Mouse (Mus musculus): ENCODE measurements around the gene Grik1. TPM values are rescaled to one million over a fixed set of nuclear protein-coding genes. Genes with fewer than 3 reads are reported as not detected.

Gene Grik1
- polyA plus RNA-seq (2011; ENCODE audit: insufficient read length, low read depth, missing spikeins) = 2.4 and 4.3 TPM in 2 replicates

DNA sequence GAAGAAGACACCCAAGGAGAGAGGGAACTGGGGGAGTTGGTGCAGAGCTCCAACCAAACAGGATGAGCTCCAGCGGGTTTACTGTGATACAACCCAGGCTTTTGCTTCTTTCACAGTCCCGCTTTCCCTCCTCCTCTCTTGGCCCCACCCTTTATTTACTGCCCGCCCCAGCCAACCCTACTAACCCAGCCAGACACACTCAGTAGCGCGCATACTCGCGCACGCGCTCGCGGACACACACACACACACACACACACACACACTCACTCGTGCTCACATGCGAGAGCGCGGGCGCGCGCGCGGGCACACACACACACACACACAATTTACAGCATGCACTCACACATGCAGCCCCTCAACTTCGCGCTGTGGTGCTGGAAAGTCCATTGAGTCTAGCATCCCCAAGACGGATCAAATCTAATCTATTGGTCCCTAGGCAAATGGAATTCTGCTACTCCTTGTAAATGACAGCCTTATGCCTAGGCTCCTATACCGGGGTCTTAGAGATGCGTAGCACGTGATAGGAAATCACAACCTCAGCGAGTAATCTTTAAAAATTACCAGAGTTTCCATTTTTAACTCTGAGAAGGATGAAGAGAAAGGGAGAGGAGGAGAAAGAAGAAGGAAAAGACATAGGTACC, at the start of gene Grik1:
Gene Grik1, minus strand, starts transcription at position 134 of the 641 bp plus-strand sequence.
- H3K4me1 ChIP-seq (ENCODE audit: control insufficient read depth, insufficient read depth, low read length) = no peaks in the 10 kb centered on the region
- TF ChIP-seq POLR2A (IDR thresholded peaks at IDR 0.05; ENCODE audit: low read depth, low read length) (no peak), CTCF (IDR thresholded peaks at IDR 0.05; ENCODE audit: borderline replicate concordance, insufficient read depth, low read length) (no peak)
- peak within 1 kb of the TSS; percentile 33 for H3K4me3 ChIP-seq (ENCODE audit: insufficient read depth, low read length)
- no peak within 1 kb of the TSS for H3K27ac ChIP-seq (ENCODE audit: insufficient read depth, low read length)

GRCm38 (mm10) chr16:88294209-88294608, 4.1 kb upstream of the Grik1 start:
- no peaks in the 10 kb centered on the region for H3K4me1 ChIP-seq (ENCODE audit: control insufficient read depth, insufficient read depth, low read length)
- H3K27ac ChIP-seq (ENCODE audit: insufficient read depth, low read length) = no peak overlapping the region
- no peak overlapping the region for H3K4me3 ChIP-seq (ENCODE audit: insufficient read depth, low read length)
- TF ChIP-seq POLR2A (IDR thresholded peaks at IDR 0.05; ENCODE audit: low read depth, low read length) (no peak), CTCF (IDR thresholded peaks at IDR 0.05; ENCODE audit: borderline replicate concordance, insufficient read depth, low read length) (no peak)

DNA sequence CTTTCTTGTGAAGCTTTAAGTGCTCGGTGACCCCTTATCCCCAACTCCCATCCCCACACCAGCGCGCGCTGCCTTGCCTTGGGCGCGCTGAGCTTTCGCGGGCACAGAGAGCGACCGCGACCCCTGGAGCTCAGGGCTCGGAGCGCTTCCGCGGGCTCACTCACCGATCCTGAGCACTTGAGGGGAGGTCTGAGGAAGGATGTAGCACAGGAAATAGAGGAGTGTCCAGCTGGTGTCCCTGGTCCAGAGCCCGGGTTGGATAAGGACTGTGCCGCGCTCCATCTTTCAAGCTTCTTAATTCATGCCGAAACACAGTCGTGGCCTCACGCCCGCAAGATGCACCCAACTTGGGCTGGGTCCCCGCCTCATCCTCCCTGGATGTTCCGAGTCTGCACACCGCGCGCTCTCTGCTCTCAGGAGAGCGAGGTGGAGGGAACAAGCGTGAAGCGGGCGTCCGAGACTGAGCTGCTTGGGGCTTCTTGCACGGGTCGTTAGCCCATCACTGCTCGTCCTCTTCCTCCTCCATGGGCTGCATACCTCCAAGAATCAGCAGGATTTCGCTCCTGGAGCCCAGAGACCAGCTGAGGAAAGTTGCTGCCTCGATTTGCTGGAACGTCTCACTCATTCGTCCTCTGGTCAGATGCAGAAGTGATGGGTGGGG, 514 bp downstream of the Grik1 start:
- Histone ChIP-seq H3K27ac (ENCODE audit: insufficient read depth, low read length) (no peak overlapping the region), H3K4me3 (ENCODE audit: insufficient read depth, low read length) (peak overlapping the region; percentile 33), H3K4me1 (ENCODE audit: control insufficient read depth, insufficient read depth, low read length) (no peaks in the 10 kb centered on the region)
- no peak for TF ChIP-seq CTCF (IDR thresholded peaks at IDR 0.05; ENCODE audit: borderline replicate concordance, insufficient read depth, low read length)
- TF ChIP-seq POLR2A (IDR thresholded peaks at IDR 0.05; ENCODE audit: low read depth, low read length) = no peak

DNA sequence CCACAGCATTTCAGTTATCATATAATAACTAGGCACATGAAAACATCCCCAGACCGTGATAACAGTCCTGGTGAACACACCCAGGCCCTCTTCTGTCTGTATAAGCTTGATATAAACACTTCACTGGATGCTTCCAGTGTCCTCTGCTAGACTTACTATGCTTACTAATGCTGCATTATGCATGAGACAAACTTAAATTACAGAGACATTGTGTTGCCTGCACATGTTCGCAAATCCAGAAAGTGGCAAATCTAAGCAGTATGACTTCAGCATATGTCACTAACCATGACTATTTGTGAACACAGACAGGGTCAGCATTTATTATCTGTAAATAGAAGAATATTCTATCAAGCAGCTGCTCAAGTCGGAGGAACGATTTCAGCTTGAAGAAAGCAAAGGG, 31.7 kb downstream of the Grik1 start:
- no peaks in the 10 kb centered on the region for H3K4me1 ChIP-seq (ENCODE audit: control insufficient read depth, insufficient read depth, low read length)

GRCm38 (mm10) chr16:88257072-88257471, 33.0 kb downstream of the Grik1 start:
- H3K4me1 ChIP-seq (ENCODE audit: control insufficient read depth, insufficient read depth, low read length) = no peaks in the 10 kb centered on the region
- no peak overlapping the region for H3K4me3 ChIP-seq (ENCODE audit: insufficient read depth, low read length)
- TF ChIP-seq CTCF (IDR thresholded peaks at IDR 0.05; ENCODE audit: borderline replicate concordance, insufficient read depth, low read length) (no peak), POLR2A (IDR thresholded peaks at IDR 0.05; ENCODE audit: low read depth, low read length) (no peak)
- H3K27ac ChIP-seq (ENCODE audit: insufficient read depth, low read length) = no peak overlapping the region

More for the DNA sequence above, 31.7 kb downstream of the Grik1 start:
- TF ChIP-seq POLR2A (IDR thresholded peaks at IDR 0.05; ENCODE audit: low read depth, low read length) (no peak), CTCF (IDR thresholded peaks at IDR 0.05; ENCODE audit: borderline replicate concordance, insufficient read depth, low read length) (no peak)
- H3K27ac ChIP-seq (ENCODE audit: insufficient read depth, low read length) = no peak overlapping the region
- no peak overlapping the region for H3K4me3 ChIP-seq (ENCODE audit: insufficient read depth, low read length)

DNA sequence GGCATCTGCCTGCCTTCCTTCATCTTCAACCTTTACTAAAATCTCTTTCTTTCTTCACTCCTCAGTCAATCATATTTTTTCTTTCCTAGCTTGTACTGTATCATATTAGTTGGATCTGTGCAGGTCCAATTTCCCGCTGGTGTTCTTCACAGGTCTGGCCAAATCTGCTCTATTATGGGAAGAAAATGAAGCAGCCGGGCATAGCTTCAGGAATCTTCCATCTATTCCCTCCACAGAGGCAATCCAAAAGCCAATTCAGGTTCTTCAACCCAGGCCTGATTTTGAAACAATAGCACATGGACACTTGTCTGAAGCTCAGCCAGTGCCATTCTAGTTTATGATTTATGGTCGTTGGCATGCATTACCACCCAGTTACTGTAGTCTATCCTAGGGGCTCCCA, 34.0 kb downstream of the Grik1 start:
- Histone ChIP-seq H3K4me1 (ENCODE audit: control insufficient read depth, insufficient read depth, low read length) (no peaks in the 10 kb centered on the region), H3K4me3 (ENCODE audit: insufficient read depth, low read length) (no peak overlapping the region), H3K27ac (ENCODE audit: insufficient read depth, low read length) (no peak overlapping the region)
- TF ChIP-seq CTCF (IDR thresholded peaks at IDR 0.05; ENCODE audit: borderline replicate concordance, insufficient read depth, low read length) (no peak), POLR2A (IDR thresholded peaks at IDR 0.05; ENCODE audit: low read depth, low read length) (no peak)

GRCm38 (mm10) chr16:88252676-88253075, 37.4 kb downstream of the Grik1 start:
- no peak for TF ChIP-seq POLR2A (IDR thresholded peaks at IDR 0.05; ENCODE audit: low read depth, low read length)
- no peak for TF ChIP-seq CTCF (IDR thresholded peaks at IDR 0.05; ENCODE audit: borderline replicate concordance, insufficient read depth, low read length)

DNA sequence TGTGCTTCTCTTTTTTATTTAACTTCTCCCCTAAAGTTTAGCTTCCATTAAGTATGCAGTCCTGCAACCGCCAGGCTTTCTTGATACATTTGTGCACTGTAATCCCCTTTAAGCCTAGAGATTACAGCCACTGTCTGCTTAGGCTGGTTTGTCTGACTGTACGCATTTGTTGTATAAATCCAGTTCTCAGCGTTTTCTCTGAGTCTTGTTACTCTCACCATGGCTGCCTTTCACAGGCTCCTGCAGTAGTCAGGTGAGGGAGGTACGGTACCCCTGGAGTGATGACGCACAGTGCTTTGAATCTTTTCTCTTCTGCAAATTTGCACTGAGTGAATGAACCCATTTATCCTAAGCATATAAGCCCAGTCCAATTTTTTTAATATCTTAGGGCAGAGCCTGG, 39.0 kb downstream of the Grik1 start:
- no peaks in the 10 kb centered on the region for H3K4me1 ChIP-seq (ENCODE audit: control insufficient read depth, insufficient read depth, low read length)
- no peak overlapping the region for H3K4me3 ChIP-seq (ENCODE audit: insufficient read depth, low read length)
- no peak for TF ChIP-seq POLR2A (IDR thresholded peaks at IDR 0.05; ENCODE audit: low read depth, low read length)
- TF ChIP-seq CTCF (IDR thresholded peaks at IDR 0.05; ENCODE audit: borderline replicate concordance, insufficient read depth, low read length) = no peak
- H3K27ac ChIP-seq (ENCODE audit: insufficient read depth, low read length) = no peak overlapping the region

More at GRCm38 (mm10) chr16:88252676-88253075, 37.4 kb downstream of the Grik1 start:
- Histone ChIP-seq H3K4me1 (ENCODE audit: control insufficient read depth, insufficient read depth, low read length) (no peaks in the 10 kb centered on the region), H3K27ac (ENCODE audit: insufficient read depth, low read length) (no peak overlapping the region), H3K4me3 (ENCODE audit: insufficient read depth, low read length) (no peak overlapping the region)

DNA sequence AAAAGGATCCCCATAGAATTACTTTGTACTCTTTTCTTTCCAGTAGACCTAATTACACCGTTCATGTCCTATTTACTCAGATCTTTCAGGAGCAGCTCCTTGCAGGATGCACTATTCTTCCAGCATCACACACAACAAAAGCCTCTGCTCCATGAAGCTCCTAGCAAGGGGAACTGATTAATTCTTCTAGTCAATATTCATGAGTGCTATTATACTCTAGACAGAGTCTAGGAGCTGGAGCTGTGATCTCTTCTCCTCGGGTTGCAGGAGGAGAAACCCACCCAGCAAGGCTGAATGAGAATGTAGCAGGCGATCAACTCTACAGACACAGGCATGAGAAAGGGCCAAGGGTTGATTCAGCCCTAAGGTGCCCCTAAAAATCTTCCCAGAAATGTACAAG, 40.2 kb downstream of the Grik1 start:
- no peak overlapping the region for H3K27ac ChIP-seq (ENCODE audit: insufficient read depth, low read length)
- no peak overlapping the region for H3K4me3 ChIP-seq (ENCODE audit: insufficient read depth, low read length)

DNA sequence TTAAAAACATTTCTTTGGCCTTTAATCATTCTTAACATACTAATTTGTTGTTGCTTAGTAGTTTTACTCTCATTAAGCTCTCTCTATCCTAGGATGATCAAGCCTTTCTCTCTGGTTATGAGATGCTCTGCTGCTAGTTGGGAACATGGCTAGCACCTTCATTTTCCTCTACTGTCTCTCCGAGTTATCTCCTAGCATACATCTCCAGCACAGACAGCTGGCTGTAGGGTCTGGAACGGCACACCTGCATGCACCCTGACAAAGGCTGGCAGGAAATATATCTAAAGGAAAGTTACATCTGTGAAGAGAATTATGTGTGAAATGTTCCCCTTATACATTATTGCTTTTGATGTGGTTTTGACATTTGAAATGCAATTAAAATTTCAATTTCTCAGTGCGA, 42.5 kb downstream of the Grik1 start:
- Histone ChIP-seq H3K27ac (ENCODE audit: insufficient read depth, low read length) (no peak overlapping the region), H3K4me1 (ENCODE audit: control insufficient read depth, insufficient read depth, low read length) (no peaks in the 10 kb centered on the region), H3K4me3 (ENCODE audit: insufficient read depth, low read length) (no peak overlapping the region)
- TF ChIP-seq CTCF (IDR thresholded peaks at IDR 0.05; ENCODE audit: borderline replicate concordance, insufficient read depth, low read length) = no peak
- TF ChIP-seq POLR2A (IDR thresholded peaks at IDR 0.05; ENCODE audit: low read depth, low read length) = no peak

More for the DNA sequence above, 40.2 kb downstream of the Grik1 start:
- no peaks in the 10 kb centered on the region for H3K4me1 ChIP-seq (ENCODE audit: control insufficient read depth, insufficient read depth, low read length)
- TF ChIP-seq POLR2A (IDR thresholded peaks at IDR 0.05; ENCODE audit: low read depth, low read length) (no peak), CTCF (IDR thresholded peaks at IDR 0.05; ENCODE audit: borderline replicate concordance, insufficient read depth, low read length) (no peak)
